In genomic region chr7:79278432-79278831, GRCm38 (mm10) we compare ENCODE assay signal across 17 mouse cellular contexts. TPM values are rescaled to one million over a fixed set of nuclear protein-coding genes. Genes with fewer than 3 reads are reported as not detected.
DNase-seq lines count a peak whose midpoint lies in the region; ATAC-seq and TF ChIP-seq lines count a peak whose summit lies in the region.
"Had no signal": no experiment of that assay in that cellular context is flagged by ENCODE, and none has a peak within 500 bp of the region (broad histone marks: within the 10 kb centered on the region; RNA-seq: fewer than 3 reads in every experiment).

No protein-coding gene starts in this region.

- peaks cover 74% of the 10 kb centered on the region for H3K4me1 ChIP-seq in forebrain, embryonic 10.5 days
- peaks cover 36% of the 10 kb centered on the region for H3K4me1 ChIP-seq in forebrain, postnatal 0 days (ENCODE audit: insufficient read depth)
- peaks cover 96% of the 10 kb centered on the region for H3K4me1 ChIP-seq in megakaryocyte, embryonic 14.5 days
- peaks cover 24% of the 10 kb centered on the region for H3K4me1 ChIP-seq in forebrain, embryonic 11.5 days (replicated peaks; ENCODE audit: control insufficient read depth, insufficient read depth, low read length)
- peaks cover 61% of the 10 kb centered on the region for H3K4me1 ChIP-seq in liver, postnatal 0 days (ENCODE audit: insufficient read depth)
- H3K4me1 ChIP-seq in heart, embryonic 10.5 days, result peaks cover 60% of the 10 kb centered on the region

- H3K4me3 ChIP-seq in forebrain, embryonic 10.5 days, result no peak overlapping the region
- H3K4me3 ChIP-seq in forebrain, postnatal 0 days (ENCODE audit: low read depth, low read length), result no peak overlapping the region
- peak overlapping the region; percentile 15 for H3K4me3 ChIP-seq in megakaryocyte, embryonic 14.5 days (replicated peaks)
- no peak overlapping the region for H3K4me3 ChIP-seq in forebrain, embryonic 11.5 days (ENCODE audit: low read depth, low read length)
- no peak overlapping the region for H3K4me3 ChIP-seq in liver, postnatal 0 days (ENCODE audit: low read depth, low read length)
- H3K4me3 ChIP-seq in heart, embryonic 10.5 days, result no peak overlapping the region
- H3K4me3 ChIP-seq: limb, embryonic 12.5 days; myocyte had no signal

- no peak for TF ChIP-seq EP300 in liver, postnatal 0 days (IDR thresholded peaks at IDR 0.05; ENCODE audit: low read depth)

- H3K36me3 ChIP-seq in forebrain, embryonic 10.5 days (replicated peaks), result peaks cover 3% of the 10 kb centered on the region; the same call in 1 of the 2 replicates
- H3K36me3 ChIP-seq in forebrain, postnatal 0 days (ENCODE audit: insufficient read depth), result no peaks in the 10 kb centered on the region; the same call in 1 of the 2 replicates
- peaks cover 75% of the 10 kb centered on the region for H3K36me3 ChIP-seq in megakaryocyte, embryonic 14.5 days (replicated peaks; ENCODE audit: low read length)
- H3K36me3 ChIP-seq in forebrain, embryonic 11.5 days (ENCODE audit: control insufficient read depth, insufficient read depth, low read length), result no peaks in the 10 kb centered on the region
- peaks cover 11% of the 10 kb centered on the region; the same call in 1 of the 2 replicates for H3K36me3 ChIP-seq in liver, postnatal 0 days (replicated peaks; ENCODE audit: insufficient read depth, low read length)
- no peaks in the 10 kb centered on the region for H3K36me3 ChIP-seq in heart, embryonic 10.5 days

- no peak overlapping the region for H3K4me2 ChIP-seq in forebrain, postnatal 0 days (ENCODE audit: low read depth)
- no peak overlapping the region for H3K4me2 ChIP-seq in forebrain, embryonic 11.5 days (ENCODE audit: low read depth, low read length, severe bottlenecking)
- H3K4me2 ChIP-seq in liver, postnatal 0 days (ENCODE audit: low read depth, low read length), result 0 out of 2 replicates have a peak overlapping the region, but pooled peaks have one; percentile 19
- H3K4me2 ChIP-seq: limb, embryonic 12.5 days had no signal

- 88% methylated on average over 13 of the region's 13 CpGs for WGBS in forebrain, embryonic 10.5 days
- WGBS in forebrain, postnatal 0 days, result 43% methylated on average over 13 of the region's 13 CpGs
- WGBS in forebrain, embryonic 11.5 days, result 79% methylated on average over 13 of the region's 13 CpGs
- 81% methylated on average over 13 of the region's 13 CpGs for WGBS in liver, postnatal 0 days (ENCODE audit: insufficient replicate concordance)
- 87% methylated on average over 13 of the region's 13 CpGs for WGBS in heart, embryonic 10.5 days

- H3K27ac ChIP-seq in forebrain, embryonic 10.5 days, result peak overlapping the region; percentile 75
- H3K27ac ChIP-seq in forebrain, postnatal 0 days (ENCODE audit: low read depth, low read length), result no peak overlapping the region
- 0 out of 2 replicates have a peak overlapping the region, but pooled peaks have one; percentile 41 for H3K27ac ChIP-seq in forebrain, embryonic 11.5 days (ENCODE audit: low read depth, low read length)
- H3K27ac ChIP-seq in liver, postnatal 0 days (ENCODE audit: low read depth), result no peak overlapping the region
- no peak overlapping the region for H3K27ac ChIP-seq in heart, embryonic 10.5 days
- H3K27ac ChIP-seq: limb, embryonic 12.5 days; macrophage had no signal

- no peak for TF ChIP-seq CTCF in forebrain, postnatal 0 days (IDR thresholded peaks at IDR 0.05; ENCODE audit: low read depth)
- no peak for TF ChIP-seq CTCF in liver, postnatal 0 days (IDR thresholded peaks at IDR 0.05; ENCODE audit: low read depth)

- H3K9me3 ChIP-seq in forebrain, embryonic 10.5 days, result no peaks in the 10 kb centered on the region
- no peaks in the 10 kb centered on the region for H3K9me3 ChIP-seq in forebrain, postnatal 0 days (ENCODE audit: low read length)
- H3K9me3 ChIP-seq in megakaryocyte, embryonic 14.5 days, result no peaks in the 10 kb centered on the region
- no peaks in the 10 kb centered on the region for H3K9me3 ChIP-seq in forebrain, embryonic 11.5 days (ENCODE audit: control insufficient read depth, low read length)
- H3K9me3 ChIP-seq in liver, postnatal 0 days (ENCODE audit: low read length), result no peaks in the 10 kb centered on the region
- no peaks in the 10 kb centered on the region for H3K9me3 ChIP-seq in heart, embryonic 10.5 days
- H3K9me3 ChIP-seq: G1E; limb, embryonic 12.5 days had no signal

- DNase-seq in forebrain, embryonic 10.5 days (ENCODE audit: extremely low spot score, low spot score), result no peak
- no peak for DNase-seq in forebrain, postnatal 0 days
- no peak for DNase-seq in forebrain, embryonic 11.5 days (ENCODE audit: low spot score)
- no peak for DNase-seq in liver, postnatal 0 days
- no peak for DNase-seq in heart, embryonic 10.5 days (ENCODE audit: low spot score)
- no peak for DNase-seq in kidney, adult 18-20 months
- DNase-seq: heart, adult 18-20 months; heart, postnatal 36 days; kidney, adult 8-10 months; layer of hippocampus, adult 9-11 months; thymus, postnatal 14 days had no signal

- no peaks in the 10 kb centered on the region for H3K27me3 ChIP-seq in forebrain, embryonic 10.5 days (ENCODE audit: poor library complexity, severe bottlenecking)
- H3K27me3 ChIP-seq in forebrain, postnatal 0 days (ENCODE audit: insufficient read depth, low read length), result no peaks in the 10 kb centered on the region
- no peaks in the 10 kb centered on the region for H3K27me3 ChIP-seq in megakaryocyte, embryonic 14.5 days (replicated peaks)
- no peaks in the 10 kb centered on the region for H3K27me3 ChIP-seq in forebrain, embryonic 11.5 days (ENCODE audit: control insufficient read depth, insufficient read depth, low read length)
- H3K27me3 ChIP-seq in liver, postnatal 0 days (ENCODE audit: insufficient read depth, low read length), result no peaks in the 10 kb centered on the region
- H3K27me3 ChIP-seq in heart, embryonic 10.5 days (ENCODE audit: insufficient read depth, poor library complexity, severe bottlenecking), result no peaks in the 10 kb centered on the region
- H3K27me3 ChIP-seq: limb, embryonic 12.5 days had no signal

- ATAC-seq in forebrain, postnatal 0 days, result no peak
- no peak for ATAC-seq in megakaryocyte, adult 5-6 weeks (ENCODE audit: poor library complexity, severe bottlenecking)
- no peak for ATAC-seq in forebrain, embryonic 11.5 days (replicated peaks; ENCODE audit: low FRiP score)
- ATAC-seq in liver, postnatal 0 days, result no peak

- H3K9ac ChIP-seq in forebrain, postnatal 0 days, result no peak overlapping the region
- H3K9ac ChIP-seq in forebrain, embryonic 11.5 days (ENCODE audit: low read length), result no peak overlapping the region
- H3K9ac ChIP-seq in liver, postnatal 0 days (replicated peaks), result no peak overlapping the region
- H3K9ac ChIP-seq: limb, embryonic 12.5 days had no signal

RNA-seq across cellular contexts. Expression of gene Abhd2, which starts 5.4 kb away (rescaled TPM):
- polyA plus RNA-seq in forebrain, embryonic 10.5 days (2016; fragmentation: Nextera tagmentation; extraction: Ambion mirVana), result 7.6 and 8.6 TPM in 2 replicates
- 66.8 and 88.0 TPM in 2 replicates for total RNA-seq in forebrain, postnatal 0 days (2014; rRNA removed)
- 22.5 and 26.0 TPM in 2 replicates for polyA plus RNA-seq in forebrain, postnatal 0 days (2015; fragmentation: Nextera tagmentation; extraction: Ambion mirVana)
- polyA plus RNA-seq in megakaryocyte, embryonic 14.5 days (2012; ENCODE audit: insufficient read depth, low replicate concordance), result 18.2 and 77.1 TPM in 2 replicates
- total RNA-seq in megakaryocyte, adult 5-6 weeks (2015), result 41.5 and 45.2 TPM in 2 replicates
- total RNA-seq in megakaryocyte, adult 5-6 weeks (2017), result 26.3 and 28.5 TPM in 2 replicates
- 13.2 and 14.1 TPM in 2 replicates for polyA plus RNA-seq in forebrain, embryonic 11.5 days (2014; fragmentation: Nextera tagmentation; extraction: Ambion mirVana)
- 38.2 and 49.3 TPM in 2 replicates for polyA plus RNA-seq in liver, postnatal 0 days (2015; fragmentation: Nextera tagmentation; extraction: Ambion mirVana)
- 4.7 and 5.4 TPM in 2 replicates for polyA plus RNA-seq in heart, embryonic 10.5 days (2016; fragmentation: Nextera tagmentation; extraction: Ambion mirVana)

Comparison
In these comparisons a context has a peak if more than half of its experiments do, and no peak if none do; other contexts are left out.
1. H3K27ac ChIP-seq: peak in forebrain, embryonic 10.5 days (single experiment) and forebrain, embryonic 11.5 days (single experiment); none in forebrain, postnatal 0 days (single experiment), liver, postnatal 0 days (single experiment) and heart, embryonic 10.5 days (single experiment).